Mouse (Mus musculus): ENCODE results near the gene Spg20. TPM values are rescaled to one million over a fixed set of nuclear protein-coding genes. Genes with fewer than 3 reads are reported as not detected.
A peak's percentile ranks its signal among the peaks of the same experiment; 100 is the strongest.

Spg20 gene
- 10 to 100 TPM; 31.9 to 33.1 TPM for total RNA-seq (2021)

- DNase-seq (ENCODE audit: extremely low spot score in 1 of 2, low spot score in 1 of 2): peak; percentile 94 to 97
Observed at GRCm38 (mm10) chr3:55111935-55112709, at the start of gene Spg20. Gene Spg20 (plus strand): TSS chr3:55112108.

- DNase-seq (ENCODE audit: extremely low spot score in 1 of 2, low spot score in 1 of 2): no peak
Observed at GRCm38 (mm10) chr3:55062653-55063052, 49.3 kb upstream of the Spg20 start.

GRCm38 (mm10) chr3:55064396-55064795, 47.5 kb upstream of the Spg20 start:
- peak; percentile 68 to 92 for DNase-seq (ENCODE audit: extremely low spot score in 1 of 2, low spot score in 1 of 2)

GRCm38 (mm10) chr3:55065738-55066665, 45.9 kb upstream of the Spg20 start:
- DNase-seq (ENCODE audit: extremely low spot score in 1 of 2, low spot score in 1 of 2): peak in 1 of 2 experiments; percentile 1

- peak in 1 of 2 experiments; percentile 2 for DNase-seq (ENCODE audit: extremely low spot score in 1 of 2, low spot score in 1 of 2)
Observed at GRCm38 (mm10) chr3:55066666-55067023, 45.3 kb upstream of the Spg20 start.

- DNase-seq (ENCODE audit: extremely low spot score in 1 of 2, low spot score in 1 of 2): peak in 1 of 2 experiments; percentile 32
Observed at GRCm38 (mm10) chr3:55067791-55068434, 44.0 kb upstream of the Spg20 start.

- DNase-seq (ENCODE audit: extremely low spot score in 1 of 2, low spot score in 1 of 2): no peak
Observed at GRCm38 (mm10) chr3:55074576-55075293, 37.2 kb upstream of the Spg20 start.

- no peak for DNase-seq (ENCODE audit: extremely low spot score in 1 of 2, low spot score in 1 of 2)
Observed at GRCm38 (mm10) chr3:55075294-55075648, 36.6 kb upstream of the Spg20 start.

- DNase-seq (ENCODE audit: extremely low spot score in 1 of 2, low spot score in 1 of 2): no peak
Observed at GRCm38 (mm10) chr3:55078233-55078632, 33.7 kb upstream of the Spg20 start.

GRCm38 (mm10) chr3:55079619-55080018, 32.3 kb upstream of the Spg20 start:
- no peak for DNase-seq (ENCODE audit: extremely low spot score in 1 of 2, low spot score in 1 of 2)

- peak; percentile 57 to 78 for DNase-seq (ENCODE audit: extremely low spot score in 1 of 2, low spot score in 1 of 2)
Observed at GRCm38 (mm10) chr3:55080055-55080454, 31.9 kb upstream of the Spg20 start.

GRCm38 (mm10) chr3:55084781-55085180, 27.1 kb upstream of the Spg20 start:
- no peak for DNase-seq (ENCODE audit: extremely low spot score in 1 of 2, low spot score in 1 of 2)

GRCm38 (mm10) chr3:55085716-55086115, 26.2 kb upstream of the Spg20 start:
- DNase-seq (ENCODE audit: extremely low spot score in 1 of 2, low spot score in 1 of 2): no peak

GRCm38 (mm10) chr3:55086948-55087347, 25.0 kb upstream of the Spg20 start:
- DNase-seq (ENCODE audit: extremely low spot score in 1 of 2, low spot score in 1 of 2): no peak

GRCm38 (mm10) chr3:55087360-55087759, 24.5 kb upstream of the Spg20 start:
- no peak for DNase-seq (ENCODE audit: extremely low spot score in 1 of 2, low spot score in 1 of 2)

- no peak for DNase-seq (ENCODE audit: extremely low spot score in 1 of 2, low spot score in 1 of 2)
Observed at GRCm38 (mm10) chr3:55088359-55088758, 23.5 kb upstream of the Spg20 start.

- no peak for DNase-seq (ENCODE audit: extremely low spot score in 1 of 2, low spot score in 1 of 2)
Observed at GRCm38 (mm10) chr3:55088843-55089242, 23.1 kb upstream of the Spg20 start.

- DNase-seq (ENCODE audit: extremely low spot score in 1 of 2, low spot score in 1 of 2): no peak
Observed at GRCm38 (mm10) chr3:55089291-55089690, 22.6 kb upstream of the Spg20 start.

GRCm38 (mm10) chr3:55093161-55093560, 18.7 kb upstream of the Spg20 start:
- no peak for DNase-seq (ENCODE audit: extremely low spot score in 1 of 2, low spot score in 1 of 2)

- peak in 1 of 2 experiments; percentile 31 for DNase-seq (ENCODE audit: extremely low spot score in 1 of 2, low spot score in 1 of 2)
Observed at GRCm38 (mm10) chr3:55095968-55096654, 15.8 kb upstream of the Spg20 start.
